Mouse (Mus musculus): ENCODE data around the gene Dnttip1.
A peak's percentile ranks its signal among the peaks of the same experiment; 100 is the strongest.
"Not testable (repeated sequence)": the region's sequence is repeated elsewhere in the genome, so short reads cannot be mapped to it uniquely, and the experiment has no call there.

Gene Dnttip1

DNA sequence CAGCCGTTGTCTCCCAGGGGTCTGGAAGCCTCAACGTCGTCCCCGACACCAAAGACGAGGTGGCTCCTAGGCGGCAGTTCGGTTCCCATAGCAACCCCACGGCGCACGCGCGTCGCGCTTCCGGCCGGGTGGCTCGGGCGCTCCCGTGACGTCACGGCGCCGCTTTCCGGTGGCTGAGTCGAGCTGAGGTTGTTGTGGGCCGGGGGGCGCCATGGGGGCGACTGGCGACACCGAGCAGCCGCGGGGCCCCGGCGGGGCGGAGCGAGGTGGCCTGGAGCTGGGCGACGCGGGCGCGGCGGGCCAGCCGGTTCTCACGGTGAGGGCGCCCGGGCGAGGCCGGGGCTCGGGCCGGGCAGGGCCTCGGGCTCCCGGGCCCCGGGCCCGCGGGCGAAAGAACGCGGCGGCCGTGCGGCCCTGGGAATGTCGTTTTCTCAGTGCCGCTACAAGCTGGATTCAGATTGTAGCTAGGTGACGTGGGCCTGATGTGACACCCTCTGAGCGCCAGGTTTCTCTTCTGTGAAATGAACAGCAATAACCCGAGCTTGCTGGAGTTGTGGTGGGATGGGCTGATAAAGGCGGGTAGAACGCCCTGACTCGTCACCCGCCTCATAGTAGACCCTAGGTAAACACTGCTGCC lies at the start of gene Dnttip1, which contains the start of gene Wfdc3:
Dnttip1 (plus strand) TSS at position 141 of the 637 bp plus-strand sequence.
Wfdc3 (minus strand) TSS at position 89 of the 637 bp plus-strand sequence.
- peak; percentile 97 for DNase-seq

DNA sequence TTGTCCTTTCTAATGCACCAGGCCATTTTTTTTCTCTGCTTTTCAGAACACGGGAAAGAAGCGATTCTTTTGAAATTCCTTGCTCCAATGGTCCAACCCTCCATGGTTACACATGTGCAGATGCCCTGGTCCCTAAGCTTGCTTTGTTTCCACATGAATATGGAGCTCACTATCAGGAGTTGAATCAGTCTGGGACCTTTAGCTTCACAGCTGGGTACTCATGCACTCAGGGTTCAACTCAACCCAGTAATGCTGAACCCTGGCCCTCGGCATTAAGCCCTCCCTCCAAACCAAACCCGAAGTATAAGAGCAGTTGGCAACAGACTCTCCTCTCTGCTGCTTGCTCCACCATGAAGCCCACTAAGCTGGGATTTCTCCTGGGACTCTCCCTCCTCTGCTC lies 47.6 kb upstream of the Dnttip1 start, which contains the start of gene Spint4:
Spint4 (plus strand) TSS at position 301 of the 400 bp plus-strand sequence.
- DNase-seq, result no peak

- no peak for DNase-seq
These were observed 44.8 kb upstream of the Dnttip1 start for GRCm38 (mm10) chr2:164700959-164701358.

DNA sequence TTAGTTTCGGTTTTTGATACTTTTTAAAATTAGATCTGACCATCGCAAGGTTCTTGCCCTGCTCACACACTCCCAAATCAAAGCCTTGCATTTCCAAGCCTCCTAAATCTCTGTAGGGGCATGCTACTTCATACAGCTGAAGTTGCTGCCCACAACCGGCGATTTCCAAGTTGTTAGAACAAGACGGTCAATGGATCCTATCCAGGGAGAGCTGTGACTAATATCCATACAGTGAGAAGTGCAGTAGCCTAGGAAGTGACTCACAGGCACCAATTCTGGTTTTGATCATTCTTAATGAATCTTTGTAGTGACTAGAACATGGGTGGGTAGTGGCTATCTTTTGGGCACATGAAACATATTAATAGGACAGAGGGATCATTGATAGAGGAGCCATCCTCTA lies 44.0 kb upstream of the Dnttip1 start:
- no peak for DNase-seq

DNA sequence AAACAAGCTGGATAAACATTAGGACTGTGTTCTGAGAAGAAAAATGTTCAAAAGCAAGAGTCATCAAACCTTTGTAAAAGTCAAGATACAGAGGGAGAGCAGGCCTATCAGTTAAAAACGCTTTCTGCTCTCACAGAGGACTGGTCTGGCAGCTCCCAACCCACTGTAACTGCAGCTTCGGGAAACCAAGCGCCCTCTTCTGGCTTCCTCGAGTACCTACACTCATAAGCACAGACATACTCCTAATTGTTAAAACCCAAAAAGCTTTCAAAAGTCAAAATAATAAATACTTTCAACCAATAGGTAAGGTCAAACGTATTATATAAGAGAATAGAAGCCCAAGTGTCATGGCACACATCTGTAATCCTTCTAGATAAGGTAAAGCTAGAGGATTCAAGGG lies 41.5 kb upstream of the Dnttip1 start:
- no peak for DNase-seq

GRCm38 (mm10) chr2:164705328-164705727 lies 40.5 kb upstream of the Dnttip1 start:
- DNase-seq, result no peak

- DNase-seq, result no peak
These were observed 39.8 kb upstream of the Dnttip1 start for GRCm38 (mm10) chr2:164705991-164706390.

- no peak for DNase-seq
These were observed 30.8 kb upstream of the Dnttip1 start, which contains the start of gene Spint5 for GRCm38 (mm10) chr2:164715005-164715404. TSS of gene Spint5 (plus strand) at chr2:164715305.

DNA sequence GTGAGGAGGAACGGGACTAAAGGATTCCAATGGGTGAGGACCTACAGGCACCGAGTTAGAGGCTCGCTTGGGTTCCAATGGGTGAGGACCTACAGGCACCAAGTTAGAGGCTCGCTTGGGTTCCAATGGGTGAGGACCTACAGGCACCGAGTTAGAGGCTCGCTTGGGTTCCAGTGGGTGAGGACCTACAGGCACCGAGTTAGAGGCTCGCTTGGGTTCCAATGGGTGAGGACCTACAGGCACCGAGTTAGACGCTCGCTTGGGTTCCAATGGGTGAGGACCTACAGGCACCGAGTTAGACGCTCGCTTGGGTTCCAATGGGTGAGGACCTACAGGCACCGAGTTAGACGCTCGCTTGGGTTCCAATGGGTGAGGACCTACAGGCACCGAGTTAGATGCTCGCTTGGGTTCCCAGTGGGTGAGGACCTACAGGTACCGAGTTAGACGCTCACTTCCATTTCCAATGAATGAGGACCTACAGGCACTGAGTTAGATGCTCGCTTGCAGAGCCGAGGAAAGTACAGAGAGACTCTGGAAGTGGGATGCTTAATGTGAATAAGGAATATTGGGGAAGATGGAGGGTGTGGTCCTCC lies 29.5 kb upstream of the Dnttip1 start:
- not testable (repeated sequence) for DNase-seq

DNA sequence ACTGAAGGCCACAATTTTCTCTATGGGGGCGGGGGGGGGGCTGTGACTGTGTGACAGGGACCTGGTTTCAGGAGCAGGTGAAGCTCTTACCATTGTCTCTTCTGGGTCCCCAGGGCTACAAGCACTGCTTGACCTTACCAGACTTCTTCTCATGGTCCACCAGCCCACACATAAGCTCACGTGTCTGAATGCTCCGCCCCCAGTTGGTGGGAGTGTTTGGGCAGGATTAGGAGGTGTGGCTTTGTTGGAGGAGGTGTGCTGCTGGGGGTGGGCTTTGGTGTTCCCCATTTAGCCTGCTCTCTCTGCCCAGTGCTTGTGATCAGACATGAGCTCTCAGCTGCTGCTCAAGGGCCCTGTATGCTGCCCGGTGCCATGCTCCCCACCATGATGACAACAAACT lies 22.5 kb upstream of the Dnttip1 start:
- no peak for DNase-seq

GRCm38 (mm10) chr2:164725895-164726619 lies 19.7 kb upstream of the Dnttip1 start:
- peak; percentile 88 for DNase-seq

DNA sequence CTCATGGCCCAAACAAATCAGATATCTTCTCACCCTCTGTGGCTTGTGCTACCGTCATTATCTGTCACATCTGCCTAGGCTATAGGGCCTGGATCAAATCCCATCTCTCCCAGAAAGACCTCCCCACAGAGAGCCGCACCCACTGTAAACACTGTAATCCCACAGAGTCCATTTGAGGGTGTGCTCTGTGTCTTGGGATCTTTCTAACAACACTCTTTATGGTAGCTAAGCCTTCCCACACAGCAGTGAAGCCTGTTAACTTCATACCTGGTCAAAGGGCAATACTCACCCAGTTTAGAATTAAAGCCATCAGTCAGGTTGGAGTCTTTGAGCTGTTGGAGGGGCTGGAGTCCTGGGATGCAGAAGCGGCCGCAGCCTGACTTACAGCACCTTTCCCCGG lies 14.1 kb upstream of the Dnttip1 start:
- no peak for DNase-seq

DNA sequence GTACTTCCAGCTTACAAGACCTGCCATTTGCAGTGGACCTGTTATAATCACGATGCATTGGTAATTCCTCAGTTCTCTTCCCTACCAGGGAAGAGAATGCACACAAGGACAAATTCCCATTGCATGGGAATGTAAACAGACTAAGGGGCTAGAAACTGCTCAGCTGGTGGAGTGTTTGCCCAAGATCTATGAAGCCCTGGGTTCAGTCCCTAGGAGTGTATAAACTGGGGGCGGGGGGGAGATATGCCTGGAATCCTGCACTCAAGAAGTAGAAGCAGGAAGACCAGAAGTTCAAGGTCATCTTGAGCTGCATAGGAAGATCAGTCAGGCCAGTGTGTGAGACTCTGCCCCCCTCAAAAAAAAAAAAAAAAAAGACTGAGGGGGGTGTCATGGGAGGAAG lies 12.5 kb upstream of the Dnttip1 start:
- no peak for DNase-seq

DNA sequence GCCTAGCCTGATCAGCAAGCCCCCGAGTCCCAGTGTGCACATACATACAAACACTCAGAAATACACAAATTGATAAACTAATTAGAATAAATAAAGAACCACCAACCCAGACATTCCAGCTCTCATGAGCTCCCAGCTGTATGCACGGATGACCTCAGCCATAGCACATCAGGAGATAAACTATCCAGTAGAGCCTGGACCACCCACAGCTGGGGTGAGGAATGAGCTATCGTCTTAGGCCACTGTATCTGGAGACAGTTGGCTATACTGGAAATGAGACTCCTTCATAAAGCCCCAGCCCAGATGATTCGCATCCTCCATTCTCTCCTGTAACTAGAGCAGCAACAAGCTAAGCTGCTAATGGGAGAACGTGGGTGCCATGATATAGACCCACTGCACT lies 10.9 kb upstream of the Dnttip1 start:
- DNase-seq, result no peak

DNA sequence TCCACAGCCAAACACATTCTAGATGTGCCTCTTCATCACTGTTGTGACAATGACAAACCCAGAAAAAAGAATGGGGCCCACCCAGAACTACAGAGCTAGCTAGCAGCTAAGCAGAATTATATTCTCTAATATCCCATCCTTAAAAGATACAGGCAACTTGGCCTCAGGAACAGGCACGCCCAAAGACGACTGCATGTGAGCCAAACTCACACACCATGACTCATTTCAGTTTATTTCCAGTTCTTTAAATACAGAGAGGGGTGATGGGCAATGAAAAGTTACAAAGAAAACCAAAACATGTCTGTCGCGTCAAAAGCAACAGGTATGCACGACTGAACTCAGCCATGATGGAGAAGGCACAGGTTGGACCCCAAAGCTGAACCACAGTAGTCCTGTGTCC lies 10.3 kb upstream of the Dnttip1 start:
- DNase-seq, result no peak

- no peak for DNase-seq
These were observed 8.2 kb upstream of the Dnttip1 start for GRCm38 (mm10) chr2:164737377-164738090.

DNA sequence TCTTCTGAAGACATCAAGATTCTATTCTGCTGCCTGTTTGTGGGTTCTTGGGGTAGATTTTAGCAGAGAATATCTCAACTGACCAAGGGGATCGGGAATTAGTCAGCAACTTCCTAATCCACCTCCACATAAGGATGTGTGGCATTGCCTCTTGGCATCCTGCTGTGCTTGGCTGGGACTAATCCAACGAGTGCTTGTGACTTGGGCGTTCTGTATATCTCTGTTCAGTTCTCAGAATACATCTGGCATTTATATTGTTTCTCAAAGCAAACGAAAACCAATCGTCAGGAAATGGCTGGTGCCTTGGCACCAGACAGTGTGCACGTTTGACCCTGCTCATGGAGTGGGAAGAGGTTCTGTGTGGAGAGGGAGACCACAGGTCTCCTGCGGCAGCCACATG lies 5.9 kb upstream of the Dnttip1 start:
- no peak for DNase-seq

DNA sequence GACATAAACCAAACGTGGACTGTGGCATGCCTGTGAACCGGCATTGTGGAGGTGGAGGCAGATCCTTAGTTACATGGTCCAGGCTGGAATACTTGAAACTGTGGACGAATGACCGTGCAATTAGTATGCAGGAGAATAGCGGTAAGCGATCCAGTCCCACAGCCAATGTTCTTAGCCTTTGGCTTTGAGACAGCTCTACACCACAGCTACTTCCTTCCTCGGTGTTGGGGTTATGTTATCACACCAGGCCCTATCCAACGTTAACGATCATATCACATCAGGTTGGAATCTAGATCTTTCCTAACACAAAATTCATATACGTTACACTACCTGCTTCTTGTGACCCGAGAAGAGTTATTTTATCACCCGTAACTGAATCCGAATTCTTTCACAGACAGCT lies 796 bp upstream of the Dnttip1 start:
- DNase-seq, result no peak

DNA sequence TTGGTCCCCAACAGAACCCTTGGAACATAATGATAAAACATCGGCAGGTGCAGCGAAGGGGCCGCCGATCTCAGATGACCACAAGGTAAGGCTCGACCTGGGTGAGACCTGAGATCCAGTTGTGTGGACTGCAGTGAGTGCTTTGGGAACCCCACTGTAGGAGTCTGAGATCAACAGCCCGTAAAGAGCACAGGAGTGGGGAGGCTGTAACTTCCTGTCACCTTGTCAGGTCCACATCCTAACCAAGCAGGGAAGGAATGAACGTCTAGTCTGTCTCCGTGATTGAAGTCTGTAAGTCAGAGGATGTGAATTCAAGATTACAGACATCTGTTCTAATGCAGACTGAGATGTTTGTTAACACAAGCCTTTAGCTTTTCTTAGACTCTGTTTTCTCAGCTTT lies 910 bp downstream of the Dnttip1 start:
- no peak for DNase-seq

GRCm38 (mm10) chr2:164748191-164748590 lies 2.4 kb downstream of the Dnttip1 start:
- no peak for DNase-seq

- DNase-seq, result no peak
These were observed 3.2 kb downstream of the Dnttip1 start for GRCm38 (mm10) chr2:164748991-164749390.

- DNase-seq, result no peak
These were observed 6.7 kb downstream of the Dnttip1 start for GRCm38 (mm10) chr2:164752454-164752853.

- no peak for DNase-seq
These were observed 8.3 kb downstream of the Dnttip1 start for GRCm38 (mm10) chr2:164754105-164754504.
